Mouse (Mus musculus): ENCODE data around the gene Chrm3. TPM values are rescaled to one million over a fixed set of nuclear protein-coding genes. Genes with fewer than 3 reads are reported as not detected.

The Chrm3 gene
- polyA plus RNA-seq, 1 experiment: not detected

DNA sequence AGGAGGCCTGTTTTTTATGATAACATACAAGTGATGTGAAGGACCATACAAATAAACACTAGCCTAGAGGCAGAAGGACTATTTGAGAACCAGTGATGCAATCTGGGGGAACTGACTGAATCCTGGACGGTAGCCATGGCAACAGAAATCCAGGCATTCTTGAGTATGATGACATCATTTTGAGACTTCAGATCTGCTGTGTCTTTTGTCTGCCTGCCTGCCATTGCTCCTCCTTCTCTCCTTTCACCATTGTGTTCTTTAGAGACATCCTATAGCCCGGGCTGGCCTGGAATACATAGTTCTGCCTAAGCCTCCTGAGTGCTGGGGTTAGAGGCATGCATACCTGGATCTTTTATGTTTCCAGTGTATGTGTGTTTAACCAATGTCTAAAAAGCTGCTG is 430.7 kb downstream of the Chrm3 start:
- TF ChIP-seq EP300 (IDR thresholded peaks at IDR 0.05; ENCODE audit: insufficient read depth, low read depth, low read length) (no peak), CTCF (IDR thresholded peaks at IDR 0.05; ENCODE audit: low read depth, low read length) (no peak), POLR2A (IDR thresholded peaks at IDR 0.05; ENCODE audit: insufficient read depth, low read length) (no peak)
- no peaks in the 10 kb centered on the region for H3K27me3 ChIP-seq (ENCODE audit: control insufficient read depth, insufficient read depth, low read length, poor library complexity, severe bottlenecking)
- H3K4me3 ChIP-seq (ENCODE audit: low read depth, low read length): no peak overlapping the region
- H3K27ac ChIP-seq (ENCODE audit: insufficient read depth, low read length): no peak overlapping the region
- no peaks in the 10 kb centered on the region for H3K9me3 ChIP-seq (replicated peaks; ENCODE audit: control insufficient read depth, insufficient read depth, low read length, poor library complexity, severe bottlenecking)
- no peaks in the 10 kb centered on the region for H3K4me1 ChIP-seq (ENCODE audit: control insufficient read depth, insufficient read depth, low read length)
- no peak overlapping the region for H3K9ac ChIP-seq (ENCODE audit: low read depth, poor library complexity, severe bottlenecking)
- no peaks in the 10 kb centered on the region for H3K36me3 ChIP-seq (ENCODE audit: control insufficient read depth, insufficient read depth, low read length, poor library complexity, severe bottlenecking)

DNA sequence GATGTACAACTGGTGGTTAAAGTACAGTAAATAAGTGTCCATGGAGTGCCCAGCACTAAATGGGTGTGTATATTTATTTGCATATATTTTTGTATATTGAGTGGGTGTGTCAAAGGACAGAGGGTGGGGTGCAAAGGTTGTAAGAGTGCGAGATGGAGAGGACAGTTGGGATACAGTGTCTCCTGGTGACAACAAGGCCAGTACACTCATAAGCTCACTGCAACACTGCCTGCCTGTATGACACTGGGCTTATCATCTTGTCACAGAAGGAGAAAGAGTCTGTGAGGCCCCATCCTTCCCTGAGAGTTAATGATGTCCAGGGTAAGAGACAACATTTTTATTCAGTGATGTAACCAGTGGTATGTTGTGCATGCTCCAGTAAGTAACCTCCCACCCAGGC is 439.5 kb downstream of the Chrm3 start:
- no peaks in the 10 kb centered on the region for H3K36me3 ChIP-seq (ENCODE audit: control insufficient read depth, insufficient read depth, low read length, poor library complexity, severe bottlenecking)
- H3K9me3 ChIP-seq (replicated peaks; ENCODE audit: control insufficient read depth, insufficient read depth, low read length, poor library complexity, severe bottlenecking): no peaks in the 10 kb centered on the region
- H3K4me1 ChIP-seq (ENCODE audit: control insufficient read depth, insufficient read depth, low read length): no peaks in the 10 kb centered on the region
- H3K9ac ChIP-seq (ENCODE audit: low read depth, poor library complexity, severe bottlenecking): no peak overlapping the region
- H3K27me3 ChIP-seq (ENCODE audit: control insufficient read depth, insufficient read depth, low read length, poor library complexity, severe bottlenecking): no peaks in the 10 kb centered on the region
- TF ChIP-seq EP300 (IDR thresholded peaks at IDR 0.05; ENCODE audit: insufficient read depth, low read depth, low read length) (no peak), CTCF (IDR thresholded peaks at IDR 0.05; ENCODE audit: low read depth, low read length) (no peak), POLR2A (IDR thresholded peaks at IDR 0.05; ENCODE audit: insufficient read depth, low read length) (no peak)
- H3K27ac ChIP-seq (ENCODE audit: insufficient read depth, low read length): no peak overlapping the region
- no peak overlapping the region for H3K4me3 ChIP-seq (ENCODE audit: low read depth, low read length)

DNA sequence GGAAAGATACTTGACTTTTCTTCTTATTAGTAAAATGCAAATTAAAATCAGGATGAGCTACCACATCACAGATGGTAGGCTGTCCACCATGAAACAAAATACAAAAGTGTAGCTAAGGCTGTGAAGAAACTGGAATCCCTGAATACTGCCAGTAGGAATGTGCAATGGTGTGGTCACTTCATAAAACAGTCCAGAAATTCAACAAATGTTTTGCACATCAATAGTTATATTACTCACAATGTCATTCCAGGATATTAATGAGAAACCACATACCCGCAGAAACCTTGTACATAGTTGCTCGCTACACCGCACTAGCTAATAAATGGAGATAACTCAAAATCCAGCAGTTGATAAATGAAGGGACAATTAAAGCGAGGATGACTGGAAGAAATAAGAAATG is 447.9 kb downstream of the Chrm3 start:
- Histone ChIP-seq H3K27me3 (ENCODE audit: control insufficient read depth, insufficient read depth, low read length, poor library complexity, severe bottlenecking) (no peaks in the 10 kb centered on the region), H3K27ac (ENCODE audit: insufficient read depth, low read length) (no peak overlapping the region), H3K4me1 (ENCODE audit: control insufficient read depth, insufficient read depth, low read length) (no peaks in the 10 kb centered on the region), H3K9ac (ENCODE audit: low read depth, poor library complexity, severe bottlenecking) (no peak overlapping the region), H3K4me3 (ENCODE audit: low read depth, low read length) (no peak overlapping the region), H3K9me3 (replicated peaks; ENCODE audit: control insufficient read depth, insufficient read depth, low read length, poor library complexity, severe bottlenecking) (no peaks in the 10 kb centered on the region), H3K36me3 (ENCODE audit: control insufficient read depth, insufficient read depth, low read length, poor library complexity, severe bottlenecking) (no peaks in the 10 kb centered on the region)
- TF ChIP-seq CTCF (IDR thresholded peaks at IDR 0.05; ENCODE audit: low read depth, low read length) (no peak), POLR2A (IDR thresholded peaks at IDR 0.05; ENCODE audit: insufficient read depth, low read length) (no peak), EP300 (IDR thresholded peaks at IDR 0.05; ENCODE audit: insufficient read depth, low read depth, low read length) (no peak)

DNA sequence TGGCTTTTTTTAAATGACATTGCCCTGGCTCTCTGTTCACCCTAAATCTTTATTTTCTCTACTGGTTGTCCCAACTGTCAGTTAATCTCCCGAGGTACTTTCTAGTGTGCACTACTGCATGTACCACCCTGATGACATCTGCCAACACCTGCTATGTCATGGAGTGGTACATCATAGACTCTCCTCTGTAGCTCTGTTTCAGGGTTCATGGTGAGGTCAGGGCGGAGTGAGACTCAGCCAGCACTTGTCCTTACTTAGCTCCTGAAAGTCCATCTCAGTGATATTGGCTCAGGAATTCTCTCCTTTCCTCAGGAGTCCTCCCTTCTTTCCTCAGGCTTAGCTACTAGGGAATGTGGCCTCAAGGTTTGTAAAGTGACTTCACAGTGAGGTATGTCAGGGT is 451.9 kb downstream of the Chrm3 start:
- no peak overlapping the region for H3K4me3 ChIP-seq (ENCODE audit: low read depth, low read length)

GRCm38 (mm10) chr13:9907202-9907601 is 453.4 kb downstream of the Chrm3 start:
- Histone ChIP-seq H3K36me3 (ENCODE audit: control insufficient read depth, insufficient read depth, low read length, poor library complexity, severe bottlenecking) (no peaks in the 10 kb centered on the region), H3K27ac (ENCODE audit: insufficient read depth, low read length) (no peak overlapping the region), H3K9me3 (replicated peaks; ENCODE audit: control insufficient read depth, insufficient read depth, low read length, poor library complexity, severe bottlenecking) (no peaks in the 10 kb centered on the region), H3K4me3 (ENCODE audit: low read depth, low read length) (no peak overlapping the region), H3K4me1 (ENCODE audit: control insufficient read depth, insufficient read depth, low read length) (no peaks in the 10 kb centered on the region), H3K27me3 (ENCODE audit: control insufficient read depth, insufficient read depth, low read length, poor library complexity, severe bottlenecking) (no peaks in the 10 kb centered on the region), H3K9ac (ENCODE audit: low read depth, poor library complexity, severe bottlenecking) (no peak overlapping the region)
- no peak for TF ChIP-seq POLR2A (IDR thresholded peaks at IDR 0.05; ENCODE audit: insufficient read depth, low read length)
- TF ChIP-seq EP300 (IDR thresholded peaks at IDR 0.05; ENCODE audit: insufficient read depth, low read depth, low read length): no peak
- TF ChIP-seq CTCF (IDR thresholded peaks at IDR 0.05; ENCODE audit: low read depth, low read length): no peak

More for the DNA sequence above, 451.9 kb downstream of the Chrm3 start:
- H3K9me3 ChIP-seq (replicated peaks; ENCODE audit: control insufficient read depth, insufficient read depth, low read length, poor library complexity, severe bottlenecking): no peaks in the 10 kb centered on the region
- no peaks in the 10 kb centered on the region for H3K4me1 ChIP-seq (ENCODE audit: control insufficient read depth, insufficient read depth, low read length)
- H3K27me3 ChIP-seq (ENCODE audit: control insufficient read depth, insufficient read depth, low read length, poor library complexity, severe bottlenecking): no peaks in the 10 kb centered on the region
- no peak overlapping the region for H3K9ac ChIP-seq (ENCODE audit: low read depth, poor library complexity, severe bottlenecking)
- H3K27ac ChIP-seq (ENCODE audit: insufficient read depth, low read length): no peak overlapping the region
- TF ChIP-seq EP300 (IDR thresholded peaks at IDR 0.05; ENCODE audit: insufficient read depth, low read depth, low read length): no peak
- TF ChIP-seq CTCF (IDR thresholded peaks at IDR 0.05; ENCODE audit: low read depth, low read length): no peak
- no peak for TF ChIP-seq POLR2A (IDR thresholded peaks at IDR 0.05; ENCODE audit: insufficient read depth, low read length)
- no peaks in the 10 kb centered on the region for H3K36me3 ChIP-seq (ENCODE audit: control insufficient read depth, insufficient read depth, low read length, poor library complexity, severe bottlenecking)

DNA sequence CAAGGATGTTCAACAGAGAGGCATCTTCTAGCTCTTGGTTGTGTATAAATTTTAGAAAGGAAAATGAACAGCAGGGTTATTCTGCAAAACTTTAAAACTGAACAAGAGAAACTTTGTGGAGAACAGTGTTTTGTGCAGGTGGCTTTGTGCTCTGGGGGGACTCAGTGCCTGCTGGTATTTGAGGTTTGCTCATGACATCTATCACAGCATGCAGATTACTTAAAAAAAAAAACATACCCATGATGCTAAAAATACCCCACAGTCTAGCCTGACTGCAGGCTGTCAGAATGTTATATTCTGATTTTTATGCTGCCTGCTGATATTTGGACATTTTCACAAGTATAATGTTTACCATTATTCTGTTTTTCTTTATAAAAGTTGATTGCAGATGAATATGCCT is 456.2 kb downstream of the Chrm3 start:
- H3K9me3 ChIP-seq (replicated peaks; ENCODE audit: control insufficient read depth, insufficient read depth, low read length, poor library complexity, severe bottlenecking): no peaks in the 10 kb centered on the region
- no peak overlapping the region for H3K4me3 ChIP-seq (ENCODE audit: low read depth, low read length)
- no peak overlapping the region for H3K9ac ChIP-seq (ENCODE audit: low read depth, poor library complexity, severe bottlenecking)
- TF ChIP-seq EP300 (IDR thresholded peaks at IDR 0.05; ENCODE audit: insufficient read depth, low read depth, low read length): no peak
- no peak for TF ChIP-seq CTCF (IDR thresholded peaks at IDR 0.05; ENCODE audit: low read depth, low read length)
- TF ChIP-seq POLR2A (IDR thresholded peaks at IDR 0.05; ENCODE audit: insufficient read depth, low read length): no peak
- H3K27ac ChIP-seq (ENCODE audit: insufficient read depth, low read length): no peak overlapping the region
- no peaks in the 10 kb centered on the region for H3K36me3 ChIP-seq (ENCODE audit: control insufficient read depth, insufficient read depth, low read length, poor library complexity, severe bottlenecking)
- no peaks in the 10 kb centered on the region for H3K4me1 ChIP-seq (ENCODE audit: control insufficient read depth, insufficient read depth, low read length)
- no peaks in the 10 kb centered on the region for H3K27me3 ChIP-seq (ENCODE audit: control insufficient read depth, insufficient read depth, low read length, poor library complexity, severe bottlenecking)
